Mouse (Mus musculus): Measurements from ENCODE around the gene Klc1.

GRCm38 (mm10) chr12:111734912-111735311, 23.7 kb upstream of the Klc1 start:
- TF ChIP-seq CTCF (IDR thresholded peaks at IDR 0.05; ENCODE audit: extremely low read depth, insufficient read depth, low read length) (no peak), POLR2A (IDR thresholded peaks at IDR 0.05; ENCODE audit: extremely low read depth, insufficient read depth, low read length) (no peak)
